ENCODE assay signal across 28 mouse cellular contexts in the genomic region with DNA sequence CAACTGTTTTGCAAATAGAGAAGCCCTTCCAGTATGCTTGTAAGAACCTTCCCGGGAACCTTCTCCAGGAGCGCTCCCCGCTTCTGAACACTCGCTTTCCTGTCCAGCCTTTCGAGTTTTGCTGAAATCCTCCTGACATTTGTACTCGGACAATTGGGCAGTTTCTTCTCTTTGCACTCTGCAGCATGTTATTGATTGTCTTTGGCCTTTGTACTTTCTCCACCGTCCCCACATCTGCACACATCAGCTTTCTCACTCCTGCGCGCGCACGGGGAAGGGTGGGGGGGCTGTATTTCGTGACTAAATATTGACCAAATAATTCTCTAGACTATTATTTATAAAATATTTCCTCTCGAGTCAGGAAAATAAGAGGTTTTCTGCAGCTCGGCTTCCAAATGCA.
DNase-seq lines count a peak whose midpoint lies in the region; ATAC-seq and TF ChIP-seq lines count a peak whose summit lies in the region.
"Had no signal": no experiment of that assay in that cellular context is flagged by ENCODE, and none has a peak within 500 bp of the region (broad histone marks: within the 10 kb centered on the region; RNA-seq: fewer than 3 reads in every experiment).

No protein-coding gene starts in this region.

- no peaks in the 10 kb centered on the region for H3K9me3 ChIP-seq in liver, embryonic 12.5 days (replicated peaks)
- H3K9me3 ChIP-seq in liver, embryonic 15.5 days (replicated peaks), result no peaks in the 10 kb centered on the region
- H3K9me3 ChIP-seq: embryonic facial prominence, embryonic 12.5 days; embryonic facial prominence, embryonic 15.5 days; heart, embryonic 13.5 days had no signal

- no peaks in the 10 kb centered on the region for H3K79me2 ChIP-seq in liver, adult 2 months (ENCODE audit: control insufficient read depth, insufficient read depth, low read length)

- no peak for ATAC-seq in liver, embryonic 12.5 days
- ATAC-seq in liver, embryonic 15.5 days (ENCODE audit: insufficient read depth), result peak; percentile 56; the same call in 1 of the 2 replicates
- no peak for ATAC-seq in frontal cortex, adult (ENCODE audit: low TSS enrichment)
- ATAC-seq: forebrain, embryonic 14.5 days; forebrain, postnatal 0 days; hindbrain, postnatal 0 days; inflammation-experienced regulatory T-cells, adult 6 months had no signal

- no peak overlapping the region for H3K4me3 ChIP-seq in liver, adult 2 months (ENCODE audit: insufficient read depth, low read depth, low read length)
- no peak overlapping the region for H3K4me3 ChIP-seq in liver, embryonic 12.5 days
- H3K4me3 ChIP-seq in liver, embryonic 15.5 days (replicated peaks), result no peak overlapping the region; the same call in 1 of the 2 replicates
- H3K4me3 ChIP-seq: embryonic facial prominence, embryonic 12.5 days; embryonic facial prominence, embryonic 15.5 days; gastrocnemius, adult 2 months; heart, embryonic 13.5 days had no signal

- TF ChIP-seq CTCF in liver, adult 2 months (IDR thresholded peaks at IDR 0.05; ENCODE audit: low read depth, low read length), result no peak

- no peaks in the 10 kb centered on the region for H3K27me3 ChIP-seq in liver, adult 2 months (ENCODE audit: control insufficient read depth, insufficient read depth, low read length)
- H3K27me3 ChIP-seq in liver, embryonic 12.5 days (replicated peaks), result no peaks in the 10 kb centered on the region
- no peaks in the 10 kb centered on the region for H3K27me3 ChIP-seq in liver, embryonic 15.5 days
- H3K27me3 ChIP-seq: CH12.LX; embryonic facial prominence, embryonic 12.5 days; embryonic facial prominence, embryonic 15.5 days; heart, embryonic 13.5 days had no signal

- no peaks in the 10 kb centered on the region; the same call in 1 of the 2 replicates for H3K4me1 ChIP-seq in liver, adult 2 months (ENCODE audit: control insufficient read depth, insufficient read depth, low read length)
- H3K4me1 ChIP-seq in liver, embryonic 12.5 days, result no peaks in the 10 kb centered on the region
- H3K4me1 ChIP-seq in liver, embryonic 15.5 days (replicated peaks), result no peaks in the 10 kb centered on the region
- H3K4me1 ChIP-seq: embryonic facial prominence, embryonic 12.5 days; embryonic facial prominence, embryonic 15.5 days; heart, embryonic 13.5 days had no signal

- no peak for TF ChIP-seq POLR2A in liver, adult 2 months (IDR thresholded peaks at IDR 0.05; ENCODE audit: extremely low read depth, insufficient read depth, low read length)

- WGBS in liver, adult 2 months, result 28% methylated on average over 14 of the region's 14 CpGs
- WGBS in liver, embryonic 12.5 days (ENCODE audit: insufficient replicate concordance), result 73% methylated on average over 14 of the region's 14 CpGs
- 72% methylated on average over 14 of the region's 14 CpGs for WGBS in liver, embryonic 15.5 days (ENCODE audit: insufficient replicate concordance)

- H3K27ac ChIP-seq in liver, adult 2 months (replicated peaks; ENCODE audit: insufficient read depth, low read depth, low read length), result no peak overlapping the region
- H3K27ac ChIP-seq in liver, embryonic 12.5 days, result no peak overlapping the region
- H3K27ac ChIP-seq in liver, embryonic 15.5 days (replicated peaks), result 0 out of 2 replicates have a peak overlapping the region, but pooled peaks have one; percentile 29
- H3K27ac ChIP-seq: embryonic facial prominence, embryonic 12.5 days; embryonic facial prominence, embryonic 15.5 days; gastrocnemius, adult 2 months; heart, embryonic 13.5 days; hindbrain, embryonic 14.5 days; hindbrain, postnatal 0 days had no signal

- H3K36me3 ChIP-seq in liver, adult 2 months (ENCODE audit: control insufficient read depth, insufficient read depth, low read length), result no peaks in the 10 kb centered on the region
- no peaks in the 10 kb centered on the region for H3K36me3 ChIP-seq in liver, embryonic 12.5 days
- no peaks in the 10 kb centered on the region for H3K36me3 ChIP-seq in liver, embryonic 15.5 days (replicated peaks)
- H3K36me3 ChIP-seq: embryonic facial prominence, embryonic 12.5 days; embryonic facial prominence, embryonic 15.5 days; heart, embryonic 13.5 days had no signal

- peak overlapping the region; percentile 10; the same call in 1 of the 2 replicates for H3K4me2 ChIP-seq in liver, embryonic 12.5 days
- peak overlapping the region; percentile 27 for H3K4me2 ChIP-seq in liver, embryonic 15.5 days
- H3K4me2 ChIP-seq: embryonic facial prominence, embryonic 12.5 days; embryonic facial prominence, embryonic 15.5 days; heart, embryonic 13.5 days; hindbrain, embryonic 14.5 days had no signal

- H3K9ac ChIP-seq in liver, adult 2 months (ENCODE audit: low read depth, low read length), result no peak overlapping the region
- no peak overlapping the region for H3K9ac ChIP-seq in liver, embryonic 12.5 days
- H3K9ac ChIP-seq in liver, embryonic 15.5 days, result no peak overlapping the region
- H3K9ac ChIP-seq: embryonic facial prominence, embryonic 12.5 days; embryonic facial prominence, embryonic 15.5 days; forebrain, postnatal 0 days; heart, embryonic 13.5 days; hindbrain, embryonic 14.5 days had no signal

- peak; percentile 74 for DNase-seq in liver, adult 2 months (ENCODE audit: extremely low read depth, low read depth, low spot score)
- no peak for DNase-seq in liver
- peak; percentile 32 for DNase-seq in yolk sac, embryonic 10.5 days (ENCODE audit: low spot score)
- DNase-seq in Muller cell, postnatal 12 days (ENCODE audit: inconsistent ontology term), result no peak
- DNase-seq in right cerebral cortex, adult 18-20 months, result no peak
- DNase-seq: adrenal gland, postnatal 10 days; adrenal gland, postnatal 36 days; B cell, adult 2 months; cerebellum, adult 18-20 months; cerebellum, adult 9-10 months; cerebellum, postnatal 14 days; forebrain, postnatal 0 days; gastrocnemius, adult 2 months; gastrocnemius, postnatal 14 days; heart, adult 18-20 months; heart, postnatal 14 days; heart, postnatal 4 days had no signal

Comparison
In these comparisons a context has a peak if more than half of its experiments do, and no peak if none do; other contexts are left out.
1. DNase-seq: peak in liver, adult 2 months (single experiment) and yolk sac, embryonic 10.5 days (single experiment); none in liver (single experiment), Muller cell, postnatal 12 days (single experiment) and right cerebral cortex, adult 18-20 months (single experiment).